Mouse (Mus musculus) urinary bladder, postnatal 25 days (tissue): Measurements from ENCODE around the gene Slc6a2.

ENCODE experiments used
- DNase-seq: peaks from one replicate; pipeline ENCODE4 v3.0.0; 2022; ENCODE audit warnings: low spot score

The Slc6a2 gene

GRCm38 (mm10) chr8:93030664-93031063 is 70.8 kb downstream of the Slc6a2 start:
- no peak for DNase-seq

GRCm38 (mm10) chr8:93038831-93039230 is 79.0 kb downstream of the Slc6a2 start:
- no peak for DNase-seq

- no peak for DNase-seq
Observed at GRCm38 (mm10) chr8:93040256-93040655, 80.4 kb downstream of the Slc6a2 start.

GRCm38 (mm10) chr8:93040776-93041567 is 81.1 kb downstream of the Slc6a2 start:
- DNase-seq: no peak

- no peak for DNase-seq
Observed at GRCm38 (mm10) chr8:93043083-93043482, 83.2 kb downstream of the Slc6a2 start.

GRCm38 (mm10) chr8:93048092-93048491 is 88.2 kb downstream of the Slc6a2 start, which contains the start of gene Ces1a:
Gene Ces1a (minus strand): TSS chr8:93048192.
- DNase-seq: no peak

GRCm38 (mm10) chr8:93048510-93049416 is 88.9 kb downstream of the Slc6a2 start:
- no peak for DNase-seq
